Mouse (Mus musculus): ENCODE measurements at regions not wholly inside any gene's neighbourhood (a gene's known extent, or its start where the extent isn't known, plus 50 kb on each side); places are given as distances from the start of the nearest gene placed in this dataset.

DNA sequence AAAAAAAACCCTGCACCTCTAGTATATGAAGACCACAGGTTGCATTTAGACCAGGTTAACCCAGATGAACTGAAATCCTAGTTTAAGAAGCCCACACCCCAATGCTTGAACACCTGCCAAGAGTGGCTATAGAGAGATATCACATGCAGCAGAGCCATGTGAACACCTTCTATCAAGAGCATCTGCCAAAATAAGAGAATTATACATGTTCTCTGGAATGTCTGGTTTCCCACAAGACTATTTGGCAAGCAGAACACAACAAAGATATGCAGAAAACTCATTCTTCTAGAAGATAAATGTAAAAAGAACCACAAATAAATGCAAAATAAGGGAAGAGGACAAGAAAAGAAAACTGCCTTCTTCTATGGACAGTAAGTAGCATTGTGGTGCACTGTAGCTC, 107.7 kb upstream of the Dab2 start:
- no peak for ATAC-seq
- H3K4me1 ChIP-seq (replicated peaks): no peaks in the 10 kb centered on the region
- no peaks in the 10 kb centered on the region for H3K9me3 ChIP-seq
- no peak overlapping the region for H3K4me2 ChIP-seq (replicated peaks)
- H3K27ac ChIP-seq: no peak overlapping the region
- H3K27me3 ChIP-seq (replicated peaks): no peaks in the 10 kb centered on the region
- H3K36me3 ChIP-seq: no peaks in the 10 kb centered on the region
- no peak overlapping the region for H3K9ac ChIP-seq
- H3K4me3 ChIP-seq (replicated peaks): no peak overlapping the region

DNA sequence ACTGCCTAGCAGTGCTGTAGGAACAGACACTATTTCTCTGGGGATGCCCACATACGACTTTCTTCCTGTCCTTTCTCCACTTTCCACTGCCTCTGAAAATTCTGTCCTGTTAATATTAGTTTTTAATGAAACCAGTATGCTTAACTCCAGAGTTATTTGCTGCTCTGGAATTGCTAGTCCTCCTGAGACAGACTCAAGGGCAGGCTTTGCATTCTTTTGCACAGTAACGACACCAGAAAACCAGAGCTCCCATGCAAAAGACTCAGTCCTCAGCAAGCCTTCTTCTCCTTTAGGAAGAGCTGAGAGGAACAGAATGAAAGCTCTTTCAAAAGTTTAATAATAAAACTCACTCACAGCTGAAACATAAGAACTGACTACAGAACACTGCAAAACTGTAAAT, 92.3 kb upstream of the Dab2 start:
- Histone ChIP-seq H3K27ac (no peak overlapping the region), H3K9ac (no peak overlapping the region), H3K9me3 (no peaks in the 10 kb centered on the region), H3K4me3 (replicated peaks) (no peak overlapping the region), H3K4me2 (replicated peaks) (no peak overlapping the region), H3K27me3 (replicated peaks) (no peaks in the 10 kb centered on the region), H3K36me3 (no peaks in the 10 kb centered on the region), H3K4me1 (replicated peaks) (no peaks in the 10 kb centered on the region)
- no peak for ATAC-seq
- WGBS: 48% methylated on average over 2 of the region's 2 CpGs

DNA sequence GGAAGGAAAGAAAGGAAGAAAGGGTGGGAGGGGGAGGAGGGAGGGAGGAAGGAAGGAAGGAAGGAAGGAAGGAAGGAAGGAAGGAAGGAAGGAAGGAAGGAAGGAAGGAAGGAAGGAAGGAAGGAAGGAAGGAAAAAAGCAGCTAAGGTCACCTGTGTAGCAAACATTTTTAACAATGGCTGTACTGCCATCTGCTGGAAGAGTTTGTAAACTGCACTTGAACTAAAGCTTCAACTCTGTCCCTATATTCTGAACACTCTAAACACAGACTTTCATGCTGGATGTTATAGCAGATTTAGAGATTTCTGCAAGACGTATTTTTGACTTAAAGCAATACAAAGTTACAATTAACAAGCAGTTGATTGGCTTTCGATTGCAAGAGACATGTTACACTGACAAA, 90.3 kb upstream of the Dab2 start:
- ATAC-seq: no peak
- H3K4me2 ChIP-seq (replicated peaks): no peak overlapping the region
- 10% methylated on average over 2 of the region's 2 CpGs for WGBS
- H3K27ac ChIP-seq: no peak overlapping the region
- H3K4me1 ChIP-seq (replicated peaks): no peaks in the 10 kb centered on the region
- no peaks in the 10 kb centered on the region for H3K27me3 ChIP-seq (replicated peaks)
- H3K36me3 ChIP-seq: no peaks in the 10 kb centered on the region
- H3K9ac ChIP-seq: no peak overlapping the region
- H3K4me3 ChIP-seq (replicated peaks): no peak overlapping the region
- no peaks in the 10 kb centered on the region for H3K9me3 ChIP-seq

DNA sequence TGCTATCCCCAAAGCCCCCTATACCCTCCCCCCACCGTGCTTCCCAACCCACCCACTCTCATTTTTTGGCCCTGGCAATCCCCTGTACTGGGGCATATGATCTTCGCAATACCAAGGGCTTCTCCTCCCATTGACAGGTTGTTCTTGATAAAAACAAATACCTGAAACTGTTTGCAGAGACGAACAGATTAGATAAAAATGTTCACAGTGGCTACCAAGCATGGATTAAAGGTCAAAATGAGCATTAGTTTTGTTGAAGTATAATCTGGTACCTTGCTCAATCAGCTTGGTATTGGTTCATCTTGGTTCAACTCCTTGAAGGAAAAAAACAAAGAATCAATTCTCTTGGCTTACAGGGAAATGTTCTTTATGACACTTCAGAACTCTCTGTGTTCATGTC, 81.5 kb upstream of the Dab2 start:
- ATAC-seq: no peak
- Histone ChIP-seq H3K4me3 (replicated peaks) (no peak overlapping the region), H3K4me2 (replicated peaks) (no peak overlapping the region), H3K9me3 (no peaks in the 10 kb centered on the region), H3K27me3 (replicated peaks) (no peaks in the 10 kb centered on the region), H3K9ac (no peak overlapping the region), H3K4me1 (replicated peaks) (no peaks in the 10 kb centered on the region), H3K27ac (no peak overlapping the region), H3K36me3 (no peaks in the 10 kb centered on the region)
- WGBS: 52% methylated on average over 3 of the region's 3 CpGs

DNA sequence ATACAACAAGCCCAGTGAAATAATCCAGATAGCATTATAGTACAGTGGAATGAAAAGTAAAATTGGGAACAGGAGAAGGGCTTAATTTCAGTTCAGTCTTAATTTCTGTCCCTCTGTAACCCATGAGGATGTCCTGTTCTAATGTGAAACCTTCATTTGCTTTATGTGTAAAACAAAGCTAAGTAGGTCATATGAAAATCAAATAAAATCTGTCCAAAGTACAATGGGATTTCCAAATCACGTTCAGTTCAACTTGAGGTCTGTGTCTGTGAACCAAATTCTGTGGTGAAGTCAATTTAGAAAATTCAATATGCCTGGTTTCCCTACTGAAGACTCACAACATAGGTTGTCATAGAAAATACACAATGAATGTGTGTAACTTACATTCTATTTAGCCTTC, 74.4 kb upstream of the Dab2 start:
- Histone ChIP-seq H3K36me3 (no peaks in the 10 kb centered on the region), H3K27me3 (replicated peaks) (no peaks in the 10 kb centered on the region), H3K4me3 (replicated peaks) (no peak overlapping the region), H3K9me3 (no peaks in the 10 kb centered on the region), H3K27ac (no peak overlapping the region), H3K4me2 (replicated peaks) (no peak overlapping the region), H3K4me1 (replicated peaks) (no peaks in the 10 kb centered on the region), H3K9ac (no peak overlapping the region)
- no peak for ATAC-seq
- WGBS: 78% methylated on average over 1 of the region's 1 CpGs

DNA sequence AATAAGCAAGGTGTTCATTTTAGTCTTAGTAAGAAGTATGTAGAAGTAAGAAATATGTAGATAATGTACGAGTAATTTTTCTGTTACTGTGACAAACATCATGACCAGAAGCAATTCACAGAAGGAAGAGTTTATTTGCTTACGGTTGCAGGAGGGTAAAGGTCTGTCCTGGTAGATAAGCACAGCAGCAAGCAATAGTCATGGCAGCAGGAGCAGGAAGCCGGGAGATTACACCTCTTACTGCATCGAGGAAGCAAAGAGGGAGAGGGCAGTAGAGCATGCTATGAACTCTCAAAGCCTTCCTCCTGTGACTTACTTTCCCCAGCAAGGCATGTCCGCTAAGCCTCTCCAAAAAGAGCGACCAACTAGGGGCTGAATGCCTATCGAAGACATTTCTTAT, 69.0 kb upstream of the Dab2 start:
- no peaks in the 10 kb centered on the region for H3K27me3 ChIP-seq (replicated peaks)
- no peak overlapping the region for H3K4me2 ChIP-seq (replicated peaks)
- peak; percentile 88 for ATAC-seq
- H3K36me3 ChIP-seq: no peaks in the 10 kb centered on the region
- no peaks in the 10 kb centered on the region for H3K9me3 ChIP-seq
- no peak overlapping the region for H3K27ac ChIP-seq
- 73% methylated on average over 7 of the region's 7 CpGs for WGBS
- H3K4me1 ChIP-seq (replicated peaks): 0 out of 2 replicates have a peak, but pooled peaks cover 3% of the 10 kb centered on the region
- H3K9ac ChIP-seq: no peak overlapping the region
- no peak overlapping the region for H3K4me3 ChIP-seq (replicated peaks)

DNA sequence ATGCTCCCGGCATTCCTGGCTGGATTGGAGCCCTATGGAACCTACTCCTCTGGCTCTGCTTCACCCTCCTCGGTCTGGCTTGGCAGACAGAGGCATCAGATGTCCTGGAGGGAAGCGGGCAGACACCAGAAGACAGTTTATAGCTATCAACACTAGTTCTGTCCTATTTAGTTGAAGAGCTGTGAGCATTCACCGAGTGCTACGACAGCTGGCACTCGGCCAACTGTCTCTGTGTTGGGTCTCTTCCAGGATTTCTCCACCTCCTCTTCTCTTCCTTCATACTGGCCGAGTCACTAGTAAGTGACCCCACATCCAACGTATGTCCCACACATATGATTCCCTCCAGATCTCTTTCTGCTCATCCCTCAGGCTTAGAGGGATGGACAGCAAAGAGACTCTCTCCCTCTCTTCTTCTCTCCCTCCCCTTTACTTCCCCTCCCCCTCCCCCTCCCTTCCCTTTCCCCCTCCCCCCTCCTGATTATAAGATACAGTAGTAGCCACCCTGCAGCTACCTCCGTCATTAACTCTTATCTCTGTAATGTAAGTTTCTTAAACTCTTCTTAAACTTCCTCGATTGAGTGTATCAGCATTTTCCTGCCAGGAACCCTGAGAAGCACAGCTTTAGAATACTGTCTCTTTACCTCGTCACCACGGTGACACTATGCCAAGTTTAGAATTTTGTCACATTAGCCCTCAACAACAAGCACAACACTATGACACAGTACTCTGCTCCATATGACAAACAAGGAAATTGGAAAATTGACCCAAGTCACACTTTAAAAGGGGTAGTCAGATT, 68.1 kb upstream of the Dab2 start:
- H3K27ac ChIP-seq: no peak overlapping the region
- ATAC-seq: peak; percentile 58
- H3K4me1 ChIP-seq (replicated peaks): 0 out of 2 replicates have a peak, but pooled peaks cover 3% of the 10 kb centered on the region
- H3K9ac ChIP-seq: no peak overlapping the region
- WGBS: 56% methylated on average over 12 of the region's 12 CpGs
- H3K4me3 ChIP-seq (replicated peaks): no peak overlapping the region
- H3K36me3 ChIP-seq: no peaks in the 10 kb centered on the region
- H3K9me3 ChIP-seq: no peaks in the 10 kb centered on the region
- no peaks in the 10 kb centered on the region for H3K27me3 ChIP-seq (replicated peaks)
- H3K4me2 ChIP-seq (replicated peaks): no peak overlapping the region

DNA sequence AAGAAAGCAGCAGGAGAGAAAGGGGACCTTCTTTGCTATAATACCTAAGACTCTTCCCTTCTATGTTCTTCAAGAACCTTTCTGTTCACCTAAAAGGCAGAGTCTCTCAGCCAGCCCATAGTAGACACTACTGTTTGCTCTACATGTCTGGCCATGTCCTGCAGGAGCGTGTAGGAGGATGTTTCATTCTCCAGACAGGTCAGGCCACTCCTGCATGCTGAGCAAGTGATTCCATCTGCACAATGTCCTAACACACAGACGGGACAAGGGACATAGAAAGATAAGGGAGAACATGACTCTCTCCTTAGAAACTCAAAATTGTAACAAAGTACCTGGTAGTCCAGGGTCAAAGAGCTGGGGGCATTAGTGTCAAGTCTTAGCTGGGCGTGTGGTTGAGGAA, 66.0 kb upstream of the Dab2 start:
- Histone ChIP-seq H3K27ac (no peak overlapping the region), H3K4me1 (replicated peaks) (0 out of 2 replicates have a peak, but pooled peaks cover 6% of the 10 kb centered on the region), H3K36me3 (no peaks in the 10 kb centered on the region), H3K4me3 (replicated peaks) (no peak overlapping the region), H3K27me3 (replicated peaks) (no peaks in the 10 kb centered on the region), H3K9ac (no peak overlapping the region), H3K4me2 (replicated peaks) (no peak overlapping the region), H3K9me3 (no peaks in the 10 kb centered on the region)
- WGBS: 58% methylated on average over 3 of the region's 3 CpGs
- no peak for ATAC-seq

DNA sequence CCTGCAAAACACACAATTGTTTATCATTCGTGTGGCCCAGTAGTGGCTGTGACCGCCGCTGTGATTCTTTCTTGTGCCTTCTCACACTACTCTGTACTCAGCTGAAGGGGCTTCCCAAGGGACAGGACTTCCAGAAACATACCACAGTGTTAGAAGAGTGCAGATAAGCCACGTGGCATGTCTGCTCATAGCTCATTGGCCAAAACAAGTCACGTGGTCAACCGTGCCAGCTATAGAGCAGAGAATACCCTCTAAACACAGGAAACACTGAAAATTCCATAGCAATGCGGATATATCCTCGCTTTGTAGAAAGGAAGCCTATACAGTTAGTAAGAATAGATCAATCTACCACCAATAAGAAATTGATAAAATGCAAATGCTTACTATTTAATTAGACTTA, 63.0 kb upstream of the Dab2 start:
- Histone ChIP-seq H3K4me2 (replicated peaks) (no peak overlapping the region), H3K27ac (no peak overlapping the region), H3K4me1 (replicated peaks) (0 out of 2 replicates have a peak, but pooled peaks cover 3% of the 10 kb centered on the region), H3K27me3 (replicated peaks) (no peaks in the 10 kb centered on the region), H3K9ac (no peak overlapping the region), H3K36me3 (no peaks in the 10 kb centered on the region), H3K9me3 (no peaks in the 10 kb centered on the region), H3K4me3 (replicated peaks) (no peak overlapping the region)
- no peak for ATAC-seq
- 85% methylated on average over 8 of the region's 8 CpGs for WGBS

DNA sequence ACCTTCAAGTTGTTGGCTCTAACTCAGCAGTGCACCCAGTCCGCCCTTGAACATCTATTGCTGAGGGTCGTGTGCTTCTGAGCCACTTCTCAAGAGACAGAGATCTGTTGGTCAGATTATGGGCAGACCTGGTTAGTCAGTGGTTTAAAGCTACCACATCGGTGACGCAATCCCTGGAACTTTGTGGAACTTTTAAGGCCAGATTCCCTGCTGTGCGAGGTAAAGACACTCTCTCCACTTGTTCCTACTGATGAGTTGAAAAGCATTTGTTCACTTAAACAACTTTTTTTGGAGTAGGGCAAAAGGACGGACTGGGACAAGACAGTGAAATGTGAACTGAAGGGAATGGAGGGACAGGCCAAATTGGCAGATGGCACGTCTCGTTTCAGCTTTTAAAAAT, 61.9 kb upstream of the Dab2 start:
- H3K9me3 ChIP-seq: no peaks in the 10 kb centered on the region
- no peaks in the 10 kb centered on the region for H3K27me3 ChIP-seq (replicated peaks)
- no peaks in the 10 kb centered on the region for H3K36me3 ChIP-seq
- 0 out of 2 replicates have a peak overlapping the region, but pooled peaks have one; percentile 32 for H3K27ac ChIP-seq
- no peak overlapping the region for H3K4me3 ChIP-seq (replicated peaks)
- no peak overlapping the region for H3K9ac ChIP-seq
- 57% methylated on average over 8 of the region's 8 CpGs for whole genome bisulfite sequencing
- H3K4me1 ChIP-seq (replicated peaks): 0 out of 2 replicates have a peak, but pooled peaks cover 3% of the 10 kb centered on the region
- 0 out of 2 replicates have a peak, but pooled peaks have one; percentile 49 for ATAC-seq
- H3K4me2 ChIP-seq (replicated peaks): no peak overlapping the region

DNA sequence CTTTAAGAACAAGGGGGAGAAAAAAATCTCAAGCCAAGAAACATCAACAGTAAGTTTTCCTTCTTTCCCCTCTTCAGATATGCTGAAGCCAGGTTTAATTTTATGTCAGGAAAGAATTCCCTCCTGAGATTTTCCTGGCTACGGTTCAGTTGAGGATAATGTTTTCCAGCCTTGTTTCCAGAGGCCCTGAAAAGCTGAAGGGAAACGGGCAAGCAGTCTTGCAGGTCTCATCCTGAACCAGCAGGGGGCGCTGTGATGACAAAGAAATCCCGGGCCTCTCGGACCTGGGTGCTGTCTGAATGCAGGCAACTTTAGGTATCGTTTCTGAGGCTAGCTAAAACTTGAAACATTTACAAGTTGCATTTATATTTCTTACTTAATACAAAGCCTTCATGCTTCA, 61.5 kb upstream of the Dab2 start:
- Histone ChIP-seq H3K9me3 (no peaks in the 10 kb centered on the region), H3K27ac (0 out of 2 replicates have a peak overlapping the region, but pooled peaks have one; percentile 32), H3K4me3 (replicated peaks) (no peak overlapping the region), H3K36me3 (no peaks in the 10 kb centered on the region), H3K27me3 (replicated peaks) (no peaks in the 10 kb centered on the region), H3K4me2 (replicated peaks) (no peak overlapping the region), H3K4me1 (replicated peaks) (0 out of 2 replicates have a peak, but pooled peaks cover 3% of the 10 kb centered on the region), H3K9ac (no peak overlapping the region)
- peak; percentile 81 for ATAC-seq
- 3% methylated on average over 6 of the region's 6 CpGs for WGBS

DNA sequence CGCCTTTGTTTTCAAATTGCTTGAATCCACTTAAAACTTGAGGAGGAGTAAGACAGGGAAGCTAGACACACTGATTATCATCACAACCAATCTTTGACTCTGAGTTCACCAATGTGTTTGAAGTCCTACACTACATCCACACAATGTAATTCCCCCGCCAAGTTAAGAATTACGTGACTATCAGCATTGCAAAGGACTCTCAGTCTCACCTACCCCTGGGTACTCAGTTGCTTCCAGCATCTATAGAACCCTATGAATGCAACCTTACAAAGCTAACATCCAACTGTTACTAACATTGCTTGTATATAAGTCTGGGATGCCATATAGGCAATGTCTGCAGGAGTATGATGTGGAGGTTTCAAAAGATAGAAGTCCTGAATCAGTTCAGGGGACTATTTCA, 60.8 kb upstream of the Dab2 start:
- Histone ChIP-seq H3K4me3 (replicated peaks) (no peak overlapping the region), H3K9me3 (no peaks in the 10 kb centered on the region), H3K4me1 (replicated peaks) (0 out of 2 replicates have a peak, but pooled peaks cover 3% of the 10 kb centered on the region), H3K4me2 (replicated peaks) (no peak overlapping the region), H3K36me3 (no peaks in the 10 kb centered on the region), H3K9ac (no peak overlapping the region), H3K27me3 (replicated peaks) (no peaks in the 10 kb centered on the region), H3K27ac (no peak overlapping the region)
- ATAC-seq: no peak
- WGBS: 88% methylated on average over 3 of the region's 3 CpGs

DNA sequence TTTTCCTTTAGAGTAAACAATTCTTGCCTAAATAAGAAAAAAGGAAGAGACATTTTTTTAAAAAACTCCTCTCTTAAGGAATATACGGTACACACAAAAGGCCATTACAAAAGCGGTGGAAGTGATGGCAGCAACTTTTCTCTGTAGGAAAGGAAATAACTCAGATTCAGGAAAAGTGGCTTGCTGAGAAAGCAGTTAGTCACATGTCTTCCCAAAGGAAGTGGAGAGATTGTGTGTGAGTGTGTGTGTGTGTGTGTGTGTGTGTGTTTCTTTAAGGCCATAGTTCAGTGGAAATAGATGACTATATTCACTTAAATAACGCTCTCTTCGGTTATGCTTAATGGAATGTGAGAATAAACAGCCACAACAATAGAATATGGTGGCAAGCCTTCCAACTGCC, 57.5 kb upstream of the Dab2 start:
- WGBS: 57% methylated on average over 4 of the region's 4 CpGs
- Histone ChIP-seq H3K27ac (no peak overlapping the region), H3K4me3 (replicated peaks) (no peak overlapping the region), H3K9me3 (no peaks in the 10 kb centered on the region), H3K9ac (no peak overlapping the region), H3K4me2 (replicated peaks) (no peak overlapping the region), H3K27me3 (replicated peaks) (no peaks in the 10 kb centered on the region), H3K36me3 (no peaks in the 10 kb centered on the region), H3K4me1 (replicated peaks) (0 out of 2 replicates have a peak, but pooled peaks cover 3% of the 10 kb centered on the region)
- ATAC-seq: no peak

All from intestine, embryonic 15.5 days (tissue).